Mouse (Mus musculus): ENCODE data around the gene Mapkap1. TPM values are rescaled to one million over a fixed set of nuclear protein-coding genes. Genes with fewer than 3 reads are reported as not detected.

Gene Mapkap1
- polyA plus RNA-seq, 1 experiment from 2014 or later = 30.9 TPM

- Histone ChIP-seq H3K27me3 (no peaks in the 10 kb centered on the region), H3K4me2 (no peak overlapping the region), H3K9me3 (replicated peaks) (no peaks in the 10 kb centered on the region), H3K27ac (replicated peaks) (no peak overlapping the region), H3K36me3 (replicated peaks) (no peaks in the 10 kb centered on the region), H3K9ac (no peak overlapping the region), H3K4me1 (replicated peaks) (no peaks in the 10 kb centered on the region), H3K4me3 (replicated peaks) (no peak overlapping the region)
- no peak for ATAC-seq (ENCODE audit: insufficient read depth)
- WGBS (ENCODE audit: insufficient replicate concordance) = 78% methylated on average over 4 of the region's 4 CpGs
These were observed 202.9 kb downstream of the Mapkap1 start for GRCm38 (mm10) chr2:34609516-34609915.

- H3K4me2 ChIP-seq = no peak overlapping the region
- WGBS (ENCODE audit: insufficient replicate concordance) = 65% methylated on average over 10 of the region's 10 CpGs
- no peak for ATAC-seq (ENCODE audit: insufficient read depth)
- H3K4me1 ChIP-seq (replicated peaks) = no peaks in the 10 kb centered on the region
- H3K27ac ChIP-seq (replicated peaks) = no peak overlapping the region
- H3K4me3 ChIP-seq (replicated peaks) = no peak overlapping the region
- H3K36me3 ChIP-seq (replicated peaks) = no peaks in the 10 kb centered on the region
- H3K9me3 ChIP-seq (replicated peaks) = no peaks in the 10 kb centered on the region
- H3K9ac ChIP-seq = no peak overlapping the region
- no peaks in the 10 kb centered on the region for H3K27me3 ChIP-seq
These were observed 214.3 kb downstream of the Mapkap1 start for GRCm38 (mm10) chr2:34620778-34621415.

- 77% methylated on average over 8 of the region's 8 CpGs for WGBS (ENCODE audit: insufficient replicate concordance)
These were observed 214.9 kb downstream of the Mapkap1 start for GRCm38 (mm10) chr2:34621485-34621884.

GRCm38 (mm10) chr2:34622518-34622917 is 215.9 kb downstream of the Mapkap1 start:
- no peak overlapping the region for H3K4me2 ChIP-seq
- ATAC-seq (ENCODE audit: insufficient read depth) = no peak
- peaks cover 2% of the 10 kb centered on the region; the same call in 1 of the 2 replicates for H3K4me1 ChIP-seq (replicated peaks)
- no peaks in the 10 kb centered on the region for H3K9me3 ChIP-seq (replicated peaks)
- H3K27ac ChIP-seq (replicated peaks) = no peak overlapping the region
- H3K4me3 ChIP-seq (replicated peaks) = no peak overlapping the region
- 0 out of 2 replicates have a peak, but pooled peaks cover 3% of the 10 kb centered on the region for H3K36me3 ChIP-seq (replicated peaks)
- no peak overlapping the region for H3K9ac ChIP-seq
- H3K27me3 ChIP-seq = no peaks in the 10 kb centered on the region
- 72% methylated on average over 11 of the region's 11 CpGs for WGBS (ENCODE audit: insufficient replicate concordance)

More at GRCm38 (mm10) chr2:34621485-34621884, 214.9 kb downstream of the Mapkap1 start:
- Histone ChIP-seq H3K9ac (no peak overlapping the region), H3K4me1 (replicated peaks) (no peaks in the 10 kb centered on the region), H3K4me3 (replicated peaks) (no peak overlapping the region), H3K4me2 (no peak overlapping the region), H3K27me3 (no peaks in the 10 kb centered on the region), H3K36me3 (replicated peaks) (no peaks in the 10 kb centered on the region), H3K9me3 (replicated peaks) (no peaks in the 10 kb centered on the region), H3K27ac (replicated peaks) (no peak overlapping the region)
- no peak for ATAC-seq (ENCODE audit: insufficient read depth)

- H3K9ac ChIP-seq = no peak overlapping the region
- no peaks in the 10 kb centered on the region for H3K9me3 ChIP-seq (replicated peaks)
- no peak overlapping the region for H3K4me3 ChIP-seq (replicated peaks)
- no peak for ATAC-seq (ENCODE audit: insufficient read depth)
- H3K27me3 ChIP-seq = no peaks in the 10 kb centered on the region
- H3K4me2 ChIP-seq = no peak overlapping the region
- 0 out of 2 replicates have a peak, but pooled peaks cover 3% of the 10 kb centered on the region for H3K36me3 ChIP-seq (replicated peaks)
- 81% methylated on average over 8 of the region's 8 CpGs for WGBS (ENCODE audit: insufficient replicate concordance)
- no peak overlapping the region for H3K27ac ChIP-seq (replicated peaks)
- peaks cover 5% of the 10 kb centered on the region; the same call in 1 of the 2 replicates for H3K4me1 ChIP-seq (replicated peaks)
These were observed 216.6 kb downstream of the Mapkap1 start for GRCm38 (mm10) chr2:34623181-34623580.

GRCm38 (mm10) chr2:34624076-34624475 is 217.5 kb downstream of the Mapkap1 start:
- Histone ChIP-seq H3K9me3 (replicated peaks) (no peaks in the 10 kb centered on the region), H3K4me2 (no peak overlapping the region), H3K36me3 (replicated peaks) (0 out of 2 replicates have a peak, but pooled peaks cover 3% of the 10 kb centered on the region), H3K4me3 (replicated peaks) (no peak overlapping the region), H3K4me1 (replicated peaks) (peaks cover 5% of the 10 kb centered on the region; the same call in 1 of the 2 replicates), H3K9ac (no peak overlapping the region), H3K27me3 (no peaks in the 10 kb centered on the region), H3K27ac (replicated peaks) (no peak overlapping the region)
- ATAC-seq (ENCODE audit: insufficient read depth) = no peak
- 94% methylated on average over 12 of the region's 12 CpGs for WGBS (ENCODE audit: insufficient replicate concordance)

GRCm38 (mm10) chr2:34627328-34628226 is 221.0 kb downstream of the Mapkap1 start:
- no peak overlapping the region for H3K4me2 ChIP-seq
- peaks cover 5% of the 10 kb centered on the region; the same call in 1 of the 2 replicates for H3K4me1 ChIP-seq (replicated peaks)
- no peaks in the 10 kb centered on the region for H3K27me3 ChIP-seq
- no peaks in the 10 kb centered on the region for H3K9me3 ChIP-seq (replicated peaks)
- 40% methylated on average over 17 of the region's 17 CpGs for WGBS (ENCODE audit: insufficient replicate concordance)
- ATAC-seq (ENCODE audit: insufficient read depth) = no peak
- H3K4me3 ChIP-seq (replicated peaks) = no peak overlapping the region
- H3K27ac ChIP-seq (replicated peaks) = no peak overlapping the region
- no peak overlapping the region for H3K9ac ChIP-seq
- 0 out of 2 replicates have a peak, but pooled peaks cover 3% of the 10 kb centered on the region for H3K36me3 ChIP-seq (replicated peaks)

GRCm38 (mm10) chr2:34628903-34629540 is 222.5 kb downstream of the Mapkap1 start:
- H3K4me1 ChIP-seq (replicated peaks) = peaks cover 5% of the 10 kb centered on the region; the same call in 1 of the 2 replicates
- no peak overlapping the region for H3K27ac ChIP-seq (replicated peaks)
- ATAC-seq (ENCODE audit: insufficient read depth) = peak; percentile 51; the same call in 1 of the 2 replicates
- 0 out of 2 replicates have a peak, but pooled peaks cover 3% of the 10 kb centered on the region for H3K36me3 ChIP-seq (replicated peaks)
- H3K9me3 ChIP-seq (replicated peaks) = no peaks in the 10 kb centered on the region
- H3K27me3 ChIP-seq = no peaks in the 10 kb centered on the region
- H3K9ac ChIP-seq = no peak overlapping the region
- no peak overlapping the region for H3K4me2 ChIP-seq
- H3K4me3 ChIP-seq (replicated peaks) = no peak overlapping the region
- 66% methylated on average over 4 of the region's 4 CpGs for WGBS (ENCODE audit: insufficient replicate concordance)

- H3K4me1 ChIP-seq (replicated peaks) = peaks cover 5% of the 10 kb centered on the region; the same call in 1 of the 2 replicates
- H3K27me3 ChIP-seq = no peaks in the 10 kb centered on the region
- WGBS (ENCODE audit: insufficient replicate concordance) = 46% methylated on average over 7 of the region's 7 CpGs
- no peak for ATAC-seq (ENCODE audit: insufficient read depth)
- H3K4me3 ChIP-seq (replicated peaks) = no peak overlapping the region
- no peak overlapping the region for H3K4me2 ChIP-seq
- no peaks in the 10 kb centered on the region for H3K9me3 ChIP-seq (replicated peaks)
- 0 out of 2 replicates have a peak, but pooled peaks cover 3% of the 10 kb centered on the region for H3K36me3 ChIP-seq (replicated peaks)
- H3K9ac ChIP-seq = no peak overlapping the region
- H3K27ac ChIP-seq (replicated peaks) = no peak overlapping the region
These were observed 223.2 kb downstream of the Mapkap1 start for GRCm38 (mm10) chr2:34629758-34630157.

GRCm38 (mm10) chr2:34630445-34630844 is 223.9 kb downstream of the Mapkap1 start:
- Histone ChIP-seq H3K36me3 (replicated peaks) (0 out of 2 replicates have a peak, but pooled peaks cover 3% of the 10 kb centered on the region), H3K4me1 (replicated peaks) (peaks cover 5% of the 10 kb centered on the region; the same call in 1 of the 2 replicates), H3K9me3 (replicated peaks) (no peaks in the 10 kb centered on the region), H3K27me3 (no peaks in the 10 kb centered on the region), H3K9ac (no peak overlapping the region), H3K4me3 (replicated peaks) (no peak overlapping the region), H3K27ac (replicated peaks) (no peak overlapping the region), H3K4me2 (no peak overlapping the region)
- no peak for ATAC-seq (ENCODE audit: insufficient read depth)
- 72% methylated on average over 6 of the region's 6 CpGs for WGBS (ENCODE audit: insufficient replicate concordance)
